Mouse (Mus musculus) stomach, embryonic 14.5 days (tissue): ENCODE results near the gene Wdr4. TPM values are rescaled to one million over a fixed set of nuclear protein-coding genes. Genes with fewer than 3 reads are reported as not detected.

Source experiments
- ATAC-seq: fragments of 200-750 bp; cut with Nextera tagmentation; 2 replicates; pipeline ENCODE4 v1.8.0; 2017; ENCODE audit warnings: low read depth, moderate TSS enrichment; ENCODE audit not compliant: insufficient number of reproducible peaks, insufficient read depth, low FRiP score
- H3K27ac ChIP-seq: fragments of 300-500 bp; sonication (generic); 2 replicates; pipeline ENCODE4 v1.5.1; 2014; ENCODE audit warnings: mild to moderate bottlenecking, low read length, moderate library complexity, mixed read lengths
- H3K27me3 ChIP-seq: fragments of 300-500 bp; sonication (generic); 2 replicates; pipeline ENCODE4 v1.6.1; 2014; ENCODE audit warnings: low read length, control low read depth, mixed read lengths; ENCODE audit not compliant: control insufficient read depth, insufficient read depth
- H3K36me3 ChIP-seq: fragments of 300-500 bp; sonication (generic); 2 replicates; pipeline ENCODE4 v1.6.1; 2014; ENCODE audit warnings: mild to moderate bottlenecking, control low read depth, low read length, moderate library complexity, mixed read lengths; ENCODE audit not compliant: control insufficient read depth, insufficient read depth
- H3K4me1 ChIP-seq: fragments of 300-500 bp; sonication (generic); 2 replicates; pipeline ENCODE4 v1.6.1; 2014; ENCODE audit warnings: low read length, control low read depth, mixed read lengths; ENCODE audit not compliant: control insufficient read depth, insufficient read depth
- H3K4me2 ChIP-seq: fragments of 300-500 bp; sonication (generic); replicated peaks from 2 replicates; pipeline ENCODE4 v1.6.1; 2014; ENCODE audit warnings: low read depth, low read length, control low read depth
- H3K4me3 ChIP-seq: fragments of 300-500 bp; sonication (generic); 2 replicates; pipeline ENCODE4 v1.5.1; 2014; ENCODE audit warnings: low read depth, low read length, control low read depth
- H3K9ac ChIP-seq: fragments of 300-500 bp; sonication (generic); replicated peaks from 2 replicates; pipeline ENCODE4 v1.6.1; 2014; ENCODE audit warnings: low read depth, mild to moderate bottlenecking, control low read depth, low read length, moderate library complexity, mixed read lengths
- H3K9me3 ChIP-seq: fragments of 300-500 bp; sonication (generic); 2 replicates; pipeline ENCODE4 v1.6.1; 2016; ENCODE audit warnings: low read depth, low read length, control low read depth; ENCODE audit not compliant: control insufficient read depth
- WGBS: fragments of 180-500 bp; shearing (Covaris S2); extraction: QIAGEN DNeasy Blood & Tissue Kit; methylation state at CpG from one replicate; pipeline ENCODE4 v1.1.7; 2014; 5-methylcytosine and 5-hydroxymethylcytosine counted together
- polyA plus RNA-seq: library from polyadenylated mRNA; unstranded; fragments of >200 nt; fragmentation: Nextera tagmentation; extraction: Ambion mirVana; gene quantifications from 2 replicates; pipeline ENCODE4 v1.2.1, GENCODE M21; 2014

The Wdr4 gene
- polyA plus RNA-seq, 1 experiment from 2014 or later = 34.7 TPM

DNA sequence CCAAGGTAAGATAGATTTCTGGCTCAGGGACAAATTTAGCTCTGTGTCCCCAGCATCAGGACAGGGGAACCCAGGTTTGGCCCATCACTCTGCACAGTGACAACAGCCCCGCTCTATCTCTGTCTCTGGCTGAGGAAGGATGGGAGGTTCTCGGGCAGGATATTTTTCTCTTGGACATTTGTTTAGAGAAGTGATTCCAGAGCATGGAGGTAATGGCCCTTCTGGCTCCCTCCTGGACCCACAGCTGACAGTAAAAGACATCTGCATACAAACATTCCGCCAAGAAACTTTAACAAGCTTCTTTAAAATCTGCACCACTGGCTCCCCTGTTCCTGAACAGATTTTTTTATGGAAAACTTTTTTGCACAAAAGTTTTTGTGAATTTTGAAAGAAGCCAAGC lies 66.3 kb downstream of the Wdr4 start:
- no peaks in the 10 kb centered on the region for H3K27me3 ChIP-seq
- H3K9ac ChIP-seq = no peak overlapping the region
- H3K4me3 ChIP-seq = no peak overlapping the region
- peaks cover 4% of the 10 kb centered on the region; the same call in 1 of the 2 replicates for H3K36me3 ChIP-seq
- H3K9me3 ChIP-seq = no peaks in the 10 kb centered on the region
- WGBS = 31% methylated on average over 3 of the region's 3 CpGs
- H3K27ac ChIP-seq = peak overlapping the region; percentile 91
- no peak overlapping the region for H3K4me2 ChIP-seq
- peaks cover 46% of the 10 kb centered on the region for H3K4me1 ChIP-seq
- peak; percentile 35; the same call in 1 of the 2 replicates for ATAC-seq

DNA sequence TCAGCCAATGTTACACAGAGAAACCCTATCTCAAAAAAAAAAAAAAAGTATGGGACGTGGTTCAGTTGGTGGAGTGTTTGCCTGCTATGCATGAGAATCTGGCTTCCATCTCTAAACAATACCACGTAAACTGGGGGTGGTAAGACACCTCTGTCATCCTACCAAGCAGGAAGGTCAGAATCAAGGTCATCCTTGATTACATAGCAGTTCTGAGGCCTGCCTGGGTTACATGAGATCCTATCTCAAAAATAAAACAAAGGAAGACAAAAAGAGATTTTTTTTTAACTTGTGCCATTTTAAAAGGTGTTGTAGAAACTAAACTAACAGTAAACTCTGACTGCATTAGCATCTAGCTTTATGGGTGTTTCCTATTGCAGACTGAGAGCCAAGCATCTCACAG lies 67.0 kb downstream of the Wdr4 start:
- 0 out of 2 replicates have a peak, but pooled peaks cover 4% of the 10 kb centered on the region for H3K36me3 ChIP-seq
- 55% methylated on average over 2 of the region's 2 CpGs for WGBS
- H3K27ac ChIP-seq = peak overlapping the region; percentile 91
- no peaks in the 10 kb centered on the region for H3K27me3 ChIP-seq
- no peak for ATAC-seq
- no peaks in the 10 kb centered on the region for H3K9me3 ChIP-seq
- no peak overlapping the region for H3K9ac ChIP-seq
- H3K4me2 ChIP-seq = no peak overlapping the region
- peaks cover 46% of the 10 kb centered on the region for H3K4me1 ChIP-seq
- no peak overlapping the region for H3K4me3 ChIP-seq

DNA sequence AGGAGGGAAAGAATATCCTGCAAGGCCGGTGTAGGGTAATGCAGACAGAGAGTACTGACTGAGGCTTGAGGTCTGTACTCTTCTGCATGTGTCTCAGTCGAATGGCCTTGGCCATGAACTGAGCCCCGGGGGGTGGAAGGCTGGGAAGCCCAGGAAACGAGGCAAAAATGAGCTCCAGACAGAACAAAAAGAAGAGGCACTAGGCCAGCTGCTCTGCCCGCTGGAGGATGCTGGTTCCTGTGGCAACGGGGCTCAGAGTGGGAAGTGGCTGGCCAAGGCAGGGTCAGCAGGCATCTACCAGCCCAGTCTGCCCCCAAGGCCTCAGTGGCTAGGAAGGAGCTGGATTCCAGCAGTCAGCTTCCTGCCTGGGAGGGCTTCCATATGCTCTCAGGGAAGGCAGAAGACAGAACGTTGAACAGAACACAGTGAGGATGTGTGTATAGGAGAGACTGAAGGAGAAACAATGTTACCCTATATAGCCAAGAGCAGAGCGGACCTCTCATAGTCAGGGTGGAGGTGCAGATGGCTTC lies 68.5 kb downstream of the Wdr4 start:
- Histone ChIP-seq H3K27me3 (no peaks in the 10 kb centered on the region), H3K9ac (no peak overlapping the region), H3K36me3 (0 out of 2 replicates have a peak, but pooled peaks cover 4% of the 10 kb centered on the region), H3K9me3 (no peaks in the 10 kb centered on the region), H3K4me1 (peaks cover 37% of the 10 kb centered on the region), H3K4me3 (no peak overlapping the region), H3K4me2 (no peak overlapping the region), H3K27ac (peak overlapping the region; percentile 91)
- ATAC-seq = peak; percentile 68; the same call in 1 of the 2 replicates
- WGBS = 38% methylated on average over 8 of the region's 8 CpGs

DNA sequence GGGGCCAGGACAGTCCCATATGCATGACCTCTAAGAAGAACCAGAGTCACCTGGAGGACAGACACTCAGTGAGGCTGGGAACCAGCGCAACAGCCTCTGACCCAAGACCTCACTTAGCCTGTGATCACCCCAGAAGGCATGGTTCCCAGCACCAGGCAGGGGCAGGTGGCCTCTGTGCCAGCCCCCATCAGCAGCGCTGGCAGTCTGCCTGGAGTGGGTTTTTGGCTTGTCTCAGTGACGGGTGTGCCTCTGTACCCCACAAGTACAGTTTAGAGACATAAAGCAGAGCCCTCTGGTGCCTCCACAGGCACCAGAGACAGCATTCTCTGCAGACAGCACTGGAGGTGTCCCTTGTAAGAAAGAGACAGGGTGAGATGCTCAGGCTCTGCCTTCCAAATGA lies 69.6 kb downstream of the Wdr4 start:
- H3K9me3 ChIP-seq = no peaks in the 10 kb centered on the region
- no peak for ATAC-seq
- H3K27me3 ChIP-seq = no peaks in the 10 kb centered on the region
- H3K4me1 ChIP-seq = peaks cover 33% of the 10 kb centered on the region
- 66% methylated on average over 3 of the region's 3 CpGs for WGBS
- H3K27ac ChIP-seq = peak overlapping the region; percentile 91; the same call in 1 of the 2 replicates
- no peak overlapping the region for H3K4me2 ChIP-seq
- no peaks in the 10 kb centered on the region for H3K36me3 ChIP-seq
- no peak overlapping the region for H3K4me3 ChIP-seq
- no peak overlapping the region for H3K9ac ChIP-seq

DNA sequence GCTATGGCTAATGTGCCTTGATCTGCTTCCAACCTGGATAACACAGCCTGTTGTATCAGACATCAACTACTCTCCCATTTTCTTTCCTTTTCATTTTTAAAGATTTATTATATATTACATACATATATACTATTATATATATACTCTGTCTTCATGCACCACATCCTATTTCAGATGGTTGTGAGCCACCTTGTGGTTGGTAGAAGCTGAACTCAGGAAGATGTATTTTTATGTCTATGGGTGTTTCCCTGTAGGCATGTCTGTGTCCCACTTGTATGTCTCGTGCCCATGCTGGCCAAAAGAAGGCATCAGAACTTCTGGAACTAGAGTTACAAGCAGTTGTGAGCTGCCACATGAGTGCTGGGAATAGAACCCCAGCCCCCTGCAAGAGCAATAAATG lies 71.3 kb downstream of the Wdr4 start:
- no peak overlapping the region for H3K4me3 ChIP-seq
- no peak overlapping the region for H3K27ac ChIP-seq
- H3K36me3 ChIP-seq = no peaks in the 10 kb centered on the region
- peaks cover 26% of the 10 kb centered on the region for H3K4me1 ChIP-seq
- H3K27me3 ChIP-seq = no peaks in the 10 kb centered on the region
- ATAC-seq = no peak
- H3K4me2 ChIP-seq = no peak overlapping the region
- no peaks in the 10 kb centered on the region for H3K9me3 ChIP-seq
- H3K9ac ChIP-seq = no peak overlapping the region
- WGBS = 71% methylated on average over 1 of the region's 1 CpGs

DNA sequence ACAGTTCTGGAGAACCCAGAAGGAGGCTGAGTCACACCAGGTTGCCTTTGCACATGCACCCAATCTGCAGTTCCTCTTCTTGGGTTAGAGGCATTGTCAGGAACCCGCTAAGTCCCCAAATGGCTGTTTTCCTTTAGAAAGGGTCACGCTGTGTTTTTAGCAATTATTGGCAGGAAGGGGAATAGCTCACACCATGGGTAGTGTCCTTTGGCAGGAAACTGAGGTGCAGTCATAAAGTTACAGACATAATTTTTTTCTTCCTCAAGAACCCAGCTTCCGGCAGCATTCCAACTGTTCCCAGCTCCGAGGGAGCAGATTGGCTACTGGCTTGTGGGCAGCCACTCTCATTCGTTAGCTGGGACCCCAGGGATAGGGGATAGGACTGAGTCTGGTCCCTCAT lies 72.0 kb downstream of the Wdr4 start:
- no peak overlapping the region for H3K4me2 ChIP-seq
- WGBS = 83% methylated on average over 5 of the region's 5 CpGs
- no peak overlapping the region for H3K9ac ChIP-seq
- H3K36me3 ChIP-seq = no peaks in the 10 kb centered on the region
- peaks cover 26% of the 10 kb centered on the region for H3K4me1 ChIP-seq
- no peaks in the 10 kb centered on the region for H3K27me3 ChIP-seq
- no peaks in the 10 kb centered on the region for H3K9me3 ChIP-seq
- H3K27ac ChIP-seq = no peak overlapping the region
- H3K4me3 ChIP-seq = no peak overlapping the region
- no peak for ATAC-seq

DNA sequence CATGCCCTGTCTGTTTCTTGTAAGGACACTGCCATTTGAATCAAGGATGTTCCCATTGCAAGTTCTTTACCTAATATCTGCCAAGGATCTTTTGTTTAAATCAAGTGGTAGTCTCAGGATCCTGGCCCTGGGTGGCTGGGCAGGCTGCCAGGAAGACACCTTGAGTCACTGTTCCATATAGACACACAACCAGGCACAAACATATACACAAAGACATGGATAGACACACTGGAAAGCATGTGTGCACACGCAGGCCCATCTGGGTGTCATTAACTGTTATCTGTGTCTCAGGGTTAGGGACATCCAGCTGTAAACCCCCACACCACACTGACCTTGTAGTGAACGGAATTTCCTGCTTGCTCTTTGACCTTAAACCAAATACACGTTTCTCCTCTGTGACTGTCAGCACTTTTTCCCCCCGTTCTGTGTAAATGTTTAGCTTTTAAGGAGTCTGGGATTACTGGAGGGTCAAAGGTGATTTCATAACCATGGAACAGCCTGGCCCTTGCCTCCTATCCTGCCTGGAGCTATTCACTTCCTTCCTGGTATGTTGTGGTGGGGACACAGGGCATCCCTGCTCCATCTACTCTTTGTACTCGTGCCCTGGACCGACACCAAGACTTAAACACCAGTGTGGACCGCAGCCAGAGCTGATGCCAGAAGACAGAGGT lies 74.6 kb downstream of the Wdr4 start:
- H3K27ac ChIP-seq = peak overlapping the region; percentile 30
- ATAC-seq = 0 out of 2 replicates have a peak, but pooled peaks have one; percentile 53
- 15% methylated on average over 7 of the region's 7 CpGs for WGBS

More for the DNA sequence above, 74.6 kb downstream of the Wdr4 start:
- H3K9me3 ChIP-seq = no peaks in the 10 kb centered on the region
- H3K4me2 ChIP-seq = no peak overlapping the region
- H3K4me3 ChIP-seq = no peak overlapping the region
- peaks cover 12% of the 10 kb centered on the region for H3K4me1 ChIP-seq
- no peak overlapping the region for H3K9ac ChIP-seq
- H3K27me3 ChIP-seq = no peaks in the 10 kb centered on the region
- H3K36me3 ChIP-seq = no peaks in the 10 kb centered on the region
